Mouse (Mus musculus): ENCODE measurements at regions not wholly inside any gene's neighbourhood (a gene's known extent, or its start where the extent isn't known, plus 50 kb on each side); places are given as distances from the start of the nearest gene placed in this dataset.
A peak's percentile ranks its signal among the peaks of the same experiment; 100 is the strongest.

DNA sequence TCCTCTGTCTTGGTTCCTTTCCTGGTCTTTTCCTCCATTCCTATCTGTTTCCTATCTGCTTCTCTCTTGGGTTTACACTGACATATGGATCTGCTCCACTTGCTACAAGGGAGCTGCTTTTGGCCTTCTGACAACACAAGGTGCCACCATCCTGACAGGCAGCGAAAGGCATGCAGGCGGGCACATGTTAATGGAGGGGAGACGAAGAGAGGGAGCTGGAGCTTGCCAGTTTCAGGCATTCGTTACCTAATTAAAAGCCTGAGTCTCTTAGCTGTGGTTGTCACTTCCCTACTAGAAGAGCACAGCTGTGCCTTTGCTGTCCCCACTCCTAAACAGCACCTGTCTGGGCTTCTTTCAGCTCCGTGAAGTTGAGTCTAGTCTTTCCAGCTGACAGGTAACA is 711.5 kb upstream of the Kirrel3 start:
- DNase-seq (ENCODE audit: low spot score in 2 of 2), result peak in 1 of 2 experiments; percentile 3

- DNase-seq (ENCODE audit: low spot score in 2 of 2), result peak; percentile 46 to 72
Measured at GRCm38 (mm10) chr9:33790617-33791016, 695.1 kb upstream of the Kirrel3 start.

GRCm38 (mm10) chr9:33800250-33800649 is 685.4 kb upstream of the Kirrel3 start:
- DNase-seq (ENCODE audit: low spot score in 2 of 2), result no peak

- no peak for DNase-seq (ENCODE audit: low spot score in 2 of 2)
Measured at GRCm38 (mm10) chr9:33800763-33801162, 684.9 kb upstream of the Kirrel3 start.

DNA sequence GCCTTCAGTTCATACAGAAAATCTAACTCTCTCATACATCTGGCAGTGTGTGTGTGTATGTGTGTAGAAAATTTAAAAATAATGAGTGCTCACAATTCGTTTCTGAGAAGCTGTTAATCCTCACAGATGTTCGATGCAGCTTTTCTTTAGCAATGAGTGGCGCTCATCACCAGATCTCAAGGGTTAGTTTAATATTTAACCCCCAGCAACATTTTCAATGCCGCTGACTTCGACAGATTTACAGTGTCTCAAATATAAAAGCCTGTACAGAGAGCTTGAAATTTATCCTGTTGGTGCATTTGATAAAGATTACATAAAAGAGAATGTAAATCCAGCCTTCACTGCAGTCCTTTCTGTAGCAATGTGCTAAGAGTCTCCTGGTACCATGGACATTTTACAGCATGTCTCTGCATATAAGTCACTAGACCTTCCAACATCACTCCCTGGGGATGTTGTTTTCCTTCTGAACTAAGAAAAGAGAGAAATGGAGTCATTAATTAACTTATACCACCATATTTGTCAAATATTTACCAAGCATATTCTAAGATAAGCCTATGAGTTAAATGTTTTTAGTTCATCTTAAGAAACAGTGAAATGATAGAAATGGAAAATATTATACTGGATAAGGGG is 670.8 kb upstream of the Kirrel3 start:
- DNase-seq (ENCODE audit: low spot score in 2 of 2), result no peak

DNA sequence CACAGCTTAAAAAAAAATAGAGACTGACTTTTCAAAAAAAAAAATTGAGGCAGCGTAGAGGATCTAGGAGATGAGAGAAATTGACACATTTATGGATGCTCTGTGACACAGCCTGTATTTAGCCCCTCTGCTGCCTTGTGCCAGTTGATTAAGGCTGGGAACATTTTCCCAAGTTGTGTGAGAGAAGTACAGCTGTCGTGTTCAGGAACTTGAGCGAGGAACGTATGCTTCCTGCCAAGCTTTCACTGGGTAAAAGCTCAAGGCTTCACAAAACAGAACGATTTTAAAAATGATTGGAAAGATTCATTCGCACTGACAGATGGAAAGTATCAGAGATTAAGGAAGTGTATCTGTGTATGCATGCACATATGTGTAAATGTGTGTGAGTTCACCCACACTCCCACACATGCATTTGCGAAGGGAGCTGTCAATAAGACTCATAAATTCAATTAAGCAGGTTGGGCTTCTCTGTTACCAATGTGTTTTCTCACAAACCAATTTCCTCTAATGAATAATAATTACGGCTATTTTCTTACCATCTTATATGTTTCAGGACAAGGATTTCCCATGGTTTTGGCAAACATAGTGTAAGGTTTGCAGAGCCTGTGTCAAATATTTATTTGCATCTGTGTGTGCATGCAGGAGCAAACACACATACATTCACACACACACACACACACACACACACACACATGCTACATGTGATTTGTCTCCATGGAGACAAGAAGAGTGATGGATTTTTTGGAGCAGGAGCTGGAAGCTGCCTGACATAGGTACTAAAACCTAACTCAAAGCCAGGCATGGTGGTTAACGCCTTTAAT is 662.9 kb upstream of the Kirrel3 start:
- DNase-seq (ENCODE audit: low spot score in 2 of 2), result peak in 1 of 2 experiments; percentile 29

- peak in 1 of 2 experiments; percentile 20 for DNase-seq (ENCODE audit: low spot score in 2 of 2)
Measured at GRCm38 (mm10) chr9:33826116-33826515, 659.6 kb upstream of the Kirrel3 start.

- DNase-seq (ENCODE audit: low spot score in 2 of 2), result peak; percentile 41 to 70
Measured at GRCm38 (mm10) chr9:33827409-33827808, 658.3 kb upstream of the Kirrel3 start.

DNA sequence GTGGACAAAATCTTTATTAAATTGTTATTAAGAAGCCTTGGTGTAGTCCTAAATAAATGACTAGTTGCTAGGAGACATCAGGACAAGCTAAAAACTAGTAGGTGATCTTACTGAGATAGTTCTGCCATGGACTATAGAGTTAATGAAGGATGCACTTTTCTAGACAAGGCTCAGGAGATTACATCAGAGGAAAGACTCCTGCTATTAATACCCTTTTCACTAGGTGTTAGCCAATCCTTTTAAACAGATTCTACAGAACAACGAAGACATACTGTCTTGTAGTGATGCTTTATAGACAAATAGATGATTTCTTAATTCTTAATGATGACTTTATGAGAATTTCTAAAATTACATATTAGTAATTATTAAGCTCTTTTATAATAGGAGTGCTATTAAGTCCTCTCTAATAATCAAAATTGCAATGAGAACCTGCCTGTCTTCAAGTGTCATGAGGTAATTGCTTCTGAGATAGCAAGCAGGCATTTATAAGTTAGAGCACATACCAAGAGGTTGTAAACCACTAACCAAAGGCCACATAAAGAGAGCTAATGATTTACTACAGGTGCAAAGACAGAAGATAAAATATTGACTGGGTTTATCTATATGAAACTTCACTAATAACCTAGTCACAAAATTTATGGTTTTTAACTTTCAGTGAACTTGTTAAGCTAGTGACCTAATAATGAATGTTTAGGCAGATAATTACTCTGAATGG is 647.9 kb upstream of the Kirrel3 start:
- no peak for DNase-seq (ENCODE audit: low spot score in 2 of 2)

DNA sequence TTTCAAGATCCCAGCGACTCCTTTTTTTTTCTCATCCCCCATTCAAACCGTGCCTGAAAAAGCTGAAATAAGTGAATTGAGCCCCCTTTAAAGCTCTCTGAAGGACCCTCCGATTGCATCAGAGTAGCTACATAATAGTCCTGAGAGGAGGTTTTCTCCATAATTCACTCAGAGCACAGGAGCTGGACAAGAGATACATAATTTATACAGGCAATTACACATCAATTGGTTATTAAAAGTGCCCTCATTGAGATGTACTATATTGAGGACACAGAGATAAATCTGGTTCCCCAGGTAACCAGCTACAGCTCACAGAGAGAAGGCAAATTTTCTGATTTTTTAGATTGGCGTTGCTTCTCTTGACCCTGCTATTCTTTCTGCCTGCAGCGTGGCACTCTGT is 636.1 kb upstream of the Kirrel3 start:
- DNase-seq (ENCODE audit: low spot score in 2 of 2), result no peak

- DNase-seq (ENCODE audit: low spot score in 2 of 2), result no peak
Measured at GRCm38 (mm10) chr9:33850024-33850423, 635.7 kb upstream of the Kirrel3 start.

DNA sequence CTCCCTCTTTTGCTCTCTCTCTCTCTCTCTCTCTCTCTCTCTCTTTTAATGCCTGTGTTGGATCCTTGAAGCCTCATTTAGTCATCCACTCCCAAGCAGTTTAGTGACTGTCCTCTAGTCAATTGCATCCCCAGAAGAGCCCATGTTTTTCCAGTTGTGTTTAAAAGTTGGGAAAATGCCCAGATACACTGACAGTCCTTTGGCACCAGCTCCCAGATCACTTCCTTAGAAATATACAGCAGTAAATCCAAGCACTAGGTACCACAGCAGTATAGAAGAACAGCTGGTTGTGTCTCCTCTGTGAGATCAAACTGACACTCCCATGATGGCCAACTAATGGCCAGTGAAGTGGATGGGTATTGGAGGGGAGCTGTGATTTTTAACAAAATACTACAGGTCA is 634.7 kb upstream of the Kirrel3 start:
- no peak for DNase-seq (ENCODE audit: low spot score in 2 of 2)

- peak in 1 of 2 experiments; percentile 15 for DNase-seq (ENCODE audit: low spot score in 2 of 2)
Measured at GRCm38 (mm10) chr9:33856169-33856568, 629.5 kb upstream of the Kirrel3 start.

- DNase-seq (ENCODE audit: low spot score in 2 of 2), result no peak
Measured at GRCm38 (mm10) chr9:33858511-33858910, 627.2 kb upstream of the Kirrel3 start.

- no peak for DNase-seq (ENCODE audit: low spot score in 2 of 2)
Measured at GRCm38 (mm10) chr9:33868666-33869065, 617.0 kb upstream of the Kirrel3 start.

- no peak for DNase-seq (ENCODE audit: low spot score in 2 of 2)
Measured at GRCm38 (mm10) chr9:33887279-33887678, 598.4 kb upstream of the Kirrel3 start.

GRCm38 (mm10) chr9:33892001-33892400 is 593.7 kb upstream of the Kirrel3 start:
- DNase-seq (ENCODE audit: low spot score in 2 of 2), result no peak

- no peak for DNase-seq (ENCODE audit: low spot score in 2 of 2)
Measured at GRCm38 (mm10) chr9:33901313-33902076, 584.2 kb upstream of the Kirrel3 start.

- peak; percentile 4 to 25 for DNase-seq (ENCODE audit: low spot score in 2 of 2)
Measured at GRCm38 (mm10) chr9:33903991-33904570, 581.6 kb upstream of the Kirrel3 start.

- no peak for DNase-seq (ENCODE audit: low spot score in 2 of 2)
Measured at GRCm38 (mm10) chr9:33914919-33915318, 570.8 kb upstream of the Kirrel3 start.

DNA sequence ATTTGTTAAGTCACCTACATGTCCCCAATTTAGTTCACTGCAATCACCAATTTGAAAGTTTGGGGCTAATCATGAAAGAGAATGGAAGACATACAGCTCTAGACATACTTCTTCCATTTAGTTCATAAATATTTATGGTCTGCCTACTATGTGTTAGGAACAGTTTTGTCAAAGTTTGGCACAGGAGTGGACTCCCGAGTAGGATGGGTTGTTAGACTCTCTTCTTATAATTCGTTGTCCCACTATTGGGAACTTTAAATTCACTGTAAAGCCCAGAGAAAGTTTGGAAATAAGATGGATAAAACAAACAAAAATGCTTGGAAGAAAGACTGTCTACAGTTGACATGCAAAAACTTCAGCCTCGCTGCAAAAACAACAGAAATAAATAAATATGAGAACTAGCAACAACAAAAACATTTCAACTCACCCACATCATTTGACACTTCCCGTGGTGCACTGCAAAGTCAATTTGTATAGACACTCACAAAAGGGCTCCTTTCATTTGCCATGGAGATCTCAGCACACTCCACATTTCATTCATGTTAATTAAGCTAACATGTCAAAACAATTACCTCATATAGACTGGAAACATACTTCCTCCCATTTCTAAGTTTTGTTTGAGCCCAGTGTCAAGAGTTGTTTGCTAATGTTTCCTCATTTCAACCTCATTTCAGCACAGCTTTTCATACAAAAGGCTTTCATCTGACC is 570.2 kb upstream of the Kirrel3 start:
- no peak for DNase-seq (ENCODE audit: low spot score in 2 of 2)

Data from left cerebral cortex, adult 9 months (tissue).